Mouse (Mus musculus): ENCODE measurements around the gene Triobp.

The Triobp gene

DNA sequence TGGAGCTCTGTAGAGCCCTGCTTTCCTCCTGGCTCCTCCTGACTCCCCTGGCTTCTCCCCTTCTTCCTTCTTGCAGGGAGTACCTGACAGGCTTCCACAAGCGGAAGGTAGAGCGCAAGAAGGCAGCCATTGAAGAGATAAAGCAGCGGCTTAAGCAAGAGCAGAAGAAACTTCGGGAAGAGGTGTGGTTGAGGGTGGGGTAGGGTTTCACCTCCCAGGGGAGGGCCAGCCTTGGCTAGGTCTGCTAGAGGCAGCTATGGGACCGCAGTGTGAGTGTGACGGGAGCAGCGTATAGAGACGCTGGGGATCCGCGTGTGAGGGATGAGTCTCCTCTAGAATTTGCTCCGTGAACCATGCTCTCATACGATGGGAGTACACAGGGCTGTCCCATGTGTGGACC lies 11.1 kb upstream of the Triobp start:
- TF ChIP-seq GATA4 (IDR thresholded peaks at IDR 0.05; ENCODE audit: insufficient replicate concordance, low read length): no peak

GRCm38 (mm10) chr15:78937311-78937710 lies 10.2 kb upstream of the Triobp start:
- no peak for TF ChIP-seq GATA4 (IDR thresholded peaks at IDR 0.05; ENCODE audit: insufficient replicate concordance, low read length)

GRCm38 (mm10) chr15:78937963-78938362 lies 9.6 kb upstream of the Triobp start:
- no peak for TF ChIP-seq GATA4 (IDR thresholded peaks at IDR 0.05; ENCODE audit: insufficient replicate concordance, low read length)

- TF ChIP-seq GATA4 (IDR thresholded peaks at IDR 0.05; ENCODE audit: insufficient replicate concordance, low read length): no peak
Observed at GRCm38 (mm10) chr15:78940325-78940724, 7.2 kb upstream of the Triobp start.

DNA sequence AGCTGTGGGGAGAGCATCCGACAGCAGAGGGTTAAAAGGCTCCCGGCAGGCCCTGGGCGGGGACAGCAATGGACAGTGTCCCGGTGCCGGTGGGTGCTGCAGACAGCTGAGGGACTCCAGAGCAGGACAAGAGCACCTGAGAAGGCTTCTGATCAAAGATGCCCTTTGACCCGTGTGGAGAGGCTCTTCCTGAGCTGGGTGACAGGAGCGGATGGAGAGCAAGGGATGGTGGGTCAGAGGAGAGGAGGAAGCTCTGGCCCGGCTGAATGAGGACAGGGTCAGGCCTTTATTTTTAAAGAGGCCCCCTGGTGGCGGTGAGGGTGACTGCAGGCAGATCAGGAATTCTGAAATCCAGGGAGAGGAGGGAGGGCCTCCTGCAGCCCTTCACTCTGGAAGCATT lies 4.9 kb upstream of the Triobp start:
- no peak for TF ChIP-seq GATA4 (IDR thresholded peaks at IDR 0.05; ENCODE audit: insufficient replicate concordance, low read length)

DNA sequence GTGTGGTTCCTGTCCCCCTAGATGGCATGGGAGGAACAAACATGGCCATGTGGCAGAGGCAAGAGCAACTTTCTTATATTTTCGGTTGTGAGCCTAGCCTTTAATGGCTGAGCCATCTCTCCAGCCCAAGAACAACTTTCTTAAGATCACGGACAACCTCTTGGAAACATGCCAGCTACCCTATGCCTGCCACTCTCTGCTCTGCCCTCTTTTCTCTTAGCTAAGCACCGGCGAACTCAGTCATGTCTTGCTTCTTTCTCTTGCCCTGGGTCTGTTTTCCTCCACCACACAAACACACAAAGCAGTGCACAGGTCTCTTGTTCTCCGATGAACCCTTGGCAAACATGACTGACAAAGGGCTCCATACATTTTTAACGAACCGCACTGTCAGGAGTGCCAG lies 1.3 kb upstream of the Triobp start:
- TF ChIP-seq GATA4 (IDR thresholded peaks at IDR 0.05; ENCODE audit: insufficient replicate concordance, low read length): no peak

- TF ChIP-seq GATA4 (IDR thresholded peaks at IDR 0.05; ENCODE audit: insufficient replicate concordance, low read length): no peak
Observed at GRCm38 (mm10) chr15:78948152-78948725, 715 bp downstream of the Triobp start.

DNA sequence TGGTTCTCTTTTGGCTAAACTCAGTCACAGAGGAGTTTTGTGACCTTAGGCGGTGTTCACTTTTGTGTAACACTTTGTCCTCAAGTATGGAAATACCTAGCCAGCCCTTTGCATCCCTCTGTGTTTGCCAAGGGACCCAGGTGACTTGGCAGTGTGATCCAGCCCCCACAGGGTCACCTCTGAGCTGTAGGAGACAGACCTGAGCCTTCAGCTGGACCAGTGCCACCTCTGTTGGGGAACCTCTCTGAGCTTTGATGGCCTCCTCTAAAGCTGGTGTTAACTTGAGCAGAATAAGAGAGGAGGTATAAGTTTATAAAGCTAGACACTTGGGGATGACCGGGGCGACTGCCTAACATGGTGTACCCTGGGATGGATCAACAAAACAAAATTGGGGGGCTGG lies 1.4 kb downstream of the Triobp start:
- no peak for TF ChIP-seq GATA4 (IDR thresholded peaks at IDR 0.05; ENCODE audit: insufficient replicate concordance, low read length)

GRCm38 (mm10) chr15:78955663-78956062 lies 8.1 kb downstream of the Triobp start:
- no peak for TF ChIP-seq GATA4 (IDR thresholded peaks at IDR 0.05; ENCODE audit: insufficient replicate concordance, low read length)

DNA sequence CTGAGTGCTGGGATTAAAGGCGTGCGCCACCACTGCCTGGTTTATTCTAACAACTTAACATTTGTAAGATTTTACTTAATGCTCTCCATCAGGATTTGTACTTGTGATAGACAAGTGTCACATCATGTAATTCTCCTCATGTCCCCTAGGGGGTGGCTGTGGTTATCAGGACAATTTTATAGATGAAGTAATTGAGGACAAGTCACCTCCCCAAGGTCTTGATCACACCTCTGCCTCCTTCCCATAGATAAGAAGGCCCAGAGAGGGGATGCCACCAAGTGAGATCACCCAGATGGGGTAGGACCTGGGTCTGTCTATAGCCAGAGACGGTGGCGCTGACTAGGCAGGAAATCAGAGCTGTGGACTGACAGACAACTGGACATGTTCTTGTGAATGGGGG lies 8.8 kb downstream of the Triobp start:
- no peak for TF ChIP-seq GATA4 (IDR thresholded peaks at IDR 0.05; ENCODE audit: insufficient replicate concordance, low read length)

DNA sequence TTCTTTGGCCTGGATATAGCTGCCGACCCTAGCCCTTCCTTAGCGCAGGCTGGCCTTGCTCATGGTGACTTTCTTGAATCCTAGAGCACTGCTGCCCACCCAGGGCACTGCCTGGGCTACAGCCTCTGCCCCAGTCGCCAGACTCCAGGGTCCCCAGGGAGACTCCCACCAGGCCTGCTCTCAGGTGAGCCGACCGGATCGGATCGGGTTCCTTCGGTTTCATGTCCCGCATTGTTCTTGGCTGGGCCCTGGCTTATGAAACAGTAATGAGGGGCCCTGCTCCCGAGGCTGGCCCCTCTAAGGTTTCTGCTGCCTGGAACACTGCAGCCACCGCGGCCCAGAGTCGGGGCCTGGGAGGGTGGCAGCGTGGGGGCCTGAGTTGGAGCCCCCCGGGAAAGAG lies 9.5 kb downstream of the Triobp start:
- TF ChIP-seq GATA4 (IDR thresholded peaks at IDR 0.05; ENCODE audit: insufficient replicate concordance, low read length): no peak

GRCm38 (mm10) chr15:78959537-78959936 lies 12.0 kb downstream of the Triobp start:
- no peak for TF ChIP-seq GATA4 (IDR thresholded peaks at IDR 0.05; ENCODE audit: insufficient replicate concordance, low read length)

- TF ChIP-seq GATA4 (IDR thresholded peaks at IDR 0.05; ENCODE audit: insufficient replicate concordance, low read length): no peak
Observed at GRCm38 (mm10) chr15:78960088-78960487, 12.6 kb downstream of the Triobp start.

DNA sequence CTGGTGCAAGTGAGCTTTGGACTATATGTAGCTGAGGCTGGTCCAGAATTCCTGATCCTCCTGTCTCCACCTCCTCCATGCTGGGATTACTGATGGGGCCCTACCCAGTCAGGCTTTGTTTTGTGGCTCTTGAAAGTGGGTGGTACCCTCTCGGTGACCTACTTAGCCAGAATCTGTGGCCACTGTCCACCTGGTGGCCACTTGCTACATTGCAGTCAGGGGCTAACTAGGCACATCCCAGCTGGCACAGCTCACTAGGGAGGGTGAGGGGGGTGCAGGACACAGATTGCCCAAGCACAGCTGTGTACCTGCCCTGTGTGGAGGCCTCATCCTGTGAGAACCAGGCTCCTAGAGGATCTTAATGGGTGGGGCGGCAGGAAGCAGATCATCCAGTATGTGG lies 15.4 kb downstream of the Triobp start:
- no peak for TF ChIP-seq GATA4 (IDR thresholded peaks at IDR 0.05; ENCODE audit: insufficient replicate concordance, low read length)

DNA sequence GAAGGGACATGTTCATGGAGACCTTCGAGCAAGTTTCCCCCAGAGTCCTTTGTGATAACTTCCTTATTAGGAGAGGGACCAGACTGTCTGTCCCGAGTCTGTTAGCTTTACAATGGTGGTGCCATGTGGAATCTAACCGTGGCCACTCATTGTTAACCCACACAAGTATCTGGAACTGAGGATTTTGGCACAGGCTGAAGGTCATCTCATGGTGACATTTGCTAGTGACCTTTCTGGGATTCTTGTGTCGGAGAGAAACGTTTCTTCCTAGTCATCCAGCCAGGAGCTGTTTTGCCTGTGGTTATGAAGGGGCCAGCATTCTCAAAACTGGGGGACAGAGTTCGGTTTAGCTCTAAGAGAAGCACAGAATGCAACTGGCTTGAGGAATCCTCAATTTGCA lies 24.1 kb downstream of the Triobp start:
- no peak for TF ChIP-seq GATA4 (IDR thresholded peaks at IDR 0.05; ENCODE audit: insufficient replicate concordance, low read length)

DNA sequence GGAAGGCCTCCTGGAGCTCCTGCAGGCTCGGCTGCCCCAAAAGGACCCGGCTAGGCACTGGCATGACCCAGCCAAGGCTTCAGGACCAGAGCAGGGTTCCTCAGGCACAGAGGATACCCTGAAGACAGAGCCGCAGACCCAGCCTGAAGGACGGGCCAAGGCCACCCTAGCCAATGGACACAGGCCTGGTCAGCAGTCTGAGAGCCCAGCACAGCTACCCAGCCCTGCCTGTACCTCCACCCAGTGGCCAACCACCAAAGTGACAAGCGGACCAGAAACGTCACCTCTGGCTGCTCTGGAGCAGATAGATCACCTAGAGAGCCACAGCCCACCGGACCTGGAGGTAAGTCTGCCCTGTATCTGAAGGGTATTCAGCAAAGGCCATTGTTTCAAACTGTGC lies 26.4 kb downstream of the Triobp start:
- TF ChIP-seq GATA4 (IDR thresholded peaks at IDR 0.05; ENCODE audit: insufficient replicate concordance, low read length): no peak

DNA sequence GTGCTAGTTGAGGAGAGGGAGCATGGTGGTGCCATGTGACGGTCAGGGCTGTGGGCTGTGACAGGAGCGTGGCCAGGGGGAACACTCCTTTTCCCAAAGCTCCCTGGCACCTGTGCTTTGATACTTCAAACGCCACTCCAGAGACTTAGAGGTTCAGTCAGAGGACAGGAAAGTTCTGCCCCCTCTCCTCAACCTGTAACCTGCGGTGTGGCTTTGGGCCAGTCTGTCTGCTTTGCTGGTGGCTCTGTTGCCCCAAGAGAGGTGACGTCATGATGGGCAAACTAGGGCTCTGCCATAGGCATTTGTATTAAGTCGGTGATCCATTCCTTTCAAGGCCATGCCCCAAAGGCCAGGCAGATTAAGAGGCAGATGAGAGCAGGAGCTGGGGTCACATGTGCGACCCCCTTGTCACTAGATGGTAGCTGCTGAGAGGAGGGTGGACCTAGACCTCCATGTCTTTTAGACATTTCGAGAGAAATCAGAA lies 30.2 kb downstream of the Triobp start:
- no peak for TF ChIP-seq GATA4 (IDR thresholded peaks at IDR 0.05; ENCODE audit: insufficient replicate concordance, low read length)
